32 mouse cellular contexts compared by ENCODE assay signal in the genomic region with DNA sequence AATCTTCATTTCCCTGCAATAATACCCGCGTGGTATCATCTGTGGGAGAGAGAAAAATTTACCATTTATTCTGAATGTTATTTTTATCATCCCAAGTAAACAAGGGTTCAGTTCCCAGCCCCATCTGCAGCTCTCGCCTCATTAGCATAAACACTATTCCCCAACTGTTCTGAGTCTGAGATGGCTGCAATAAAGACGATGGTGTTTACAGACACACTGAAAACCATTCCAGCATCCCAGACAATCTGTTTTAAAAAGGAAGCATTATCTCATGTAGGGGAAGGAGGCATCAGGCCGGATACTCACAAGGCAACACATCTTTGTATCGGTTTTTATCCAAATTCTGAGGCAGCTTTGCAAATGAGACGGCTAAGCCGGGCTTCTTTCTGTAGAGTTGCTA.
DNase-seq lines count a peak whose midpoint lies in the region; ATAC-seq lines count a peak whose summit lies in the region.
"Had no signal": no experiment of that assay in that cellular context is flagged by ENCODE, and none has a peak within 500 bp of the region (broad histone marks: within the 10 kb centered on the region; RNA-seq: fewer than 3 reads in every experiment).

No protein-coding gene starts in this region.

- no peak overlapping the region for H3K9ac ChIP-seq in forebrain, embryonic 14.5 days (ENCODE audit: low read length)
- H3K9ac ChIP-seq in forebrain, embryonic 12.5 days: no peak overlapping the region
- H3K9ac ChIP-seq in neural tube, embryonic 14.5 days (replicated peaks; ENCODE audit: low read depth, low read length): no peak overlapping the region
- H3K9ac ChIP-seq: embryonic facial prominence, embryonic 13.5 days; hindbrain, embryonic 12.5 days; intestine, embryonic 15.5 days; limb, embryonic 13.5 days; lung, embryonic 15.5 days; midbrain, embryonic 15.5 days; stomach, embryonic 15.5 days had no signal

- no peaks in the 10 kb centered on the region for H3K36me3 ChIP-seq in forebrain, embryonic 14.5 days (ENCODE audit: control insufficient read depth, insufficient read depth, low read length)
- H3K36me3 ChIP-seq in forebrain, embryonic 12.5 days (replicated peaks): no peaks in the 10 kb centered on the region
- H3K36me3 ChIP-seq in neural tube, embryonic 14.5 days (ENCODE audit: control insufficient read depth, insufficient read depth, low read length): no peaks in the 10 kb centered on the region
- H3K36me3 ChIP-seq: G1E; hindbrain, embryonic 12.5 days; intestine, embryonic 15.5 days; limb, embryonic 13.5 days; lung, embryonic 15.5 days; midbrain, embryonic 10.5 days; midbrain, embryonic 15.5 days had no signal

- no peaks in the 10 kb centered on the region for H3K4me1 ChIP-seq in forebrain, embryonic 14.5 days (ENCODE audit: control insufficient read depth, insufficient read depth, low read length)
- H3K4me1 ChIP-seq in forebrain, embryonic 12.5 days: 0 out of 2 replicates have a peak, but pooled peaks cover 4% of the 10 kb centered on the region
- no peaks in the 10 kb centered on the region for H3K4me1 ChIP-seq in neural tube, embryonic 14.5 days (ENCODE audit: control insufficient read depth, insufficient read depth, low read length)
- H3K4me1 ChIP-seq: midbrain, embryonic 15.5 days; stomach, embryonic 15.5 days had no signal

- no peaks in the 10 kb centered on the region for H3K27me3 ChIP-seq in forebrain, embryonic 14.5 days (replicated peaks; ENCODE audit: control insufficient read depth, insufficient read depth, low read length)
- no peaks in the 10 kb centered on the region for H3K27me3 ChIP-seq in forebrain, embryonic 12.5 days
- H3K27me3 ChIP-seq in neural tube, embryonic 14.5 days (ENCODE audit: control insufficient read depth, insufficient read depth, low read length): no peaks in the 10 kb centered on the region
- H3K27me3 ChIP-seq: embryonic facial prominence, embryonic 13.5 days; hindbrain, embryonic 12.5 days; intestine, embryonic 15.5 days; limb, embryonic 13.5 days; lung, embryonic 15.5 days; midbrain, embryonic 15.5 days; stomach, embryonic 15.5 days had no signal

- H3K27ac ChIP-seq in forebrain, embryonic 14.5 days (ENCODE audit: low read depth, low read length): no peak overlapping the region
- H3K27ac ChIP-seq in forebrain, embryonic 12.5 days: no peak overlapping the region
- no peak overlapping the region for H3K27ac ChIP-seq in neural tube, embryonic 14.5 days (ENCODE audit: low read depth, low read length)
- H3K27ac ChIP-seq: embryonic facial prominence, embryonic 13.5 days; hindbrain, embryonic 12.5 days; hindbrain, postnatal 0 days; intestine, embryonic 15.5 days; kidney, postnatal 0 days; left cerebral cortex, adult 2 months; limb, embryonic 13.5 days; lung, embryonic 15.5 days; midbrain, embryonic 10.5 days; midbrain, embryonic 15.5 days; stomach, embryonic 15.5 days had no signal

- no peak overlapping the region for H3K4me3 ChIP-seq in forebrain, embryonic 14.5 days (ENCODE audit: low read depth, low read length)
- no peak overlapping the region for H3K4me3 ChIP-seq in forebrain, embryonic 12.5 days (replicated peaks)
- no peak overlapping the region for H3K4me3 ChIP-seq in neural tube, embryonic 14.5 days (ENCODE audit: low read depth, low read length)
- H3K4me3 ChIP-seq: embryonic facial prominence, embryonic 13.5 days; hindbrain, embryonic 12.5 days; intestine, embryonic 15.5 days; left cerebral cortex, adult 2 months; limb, embryonic 13.5 days; lung, embryonic 15.5 days; midbrain, embryonic 10.5 days; midbrain, embryonic 15.5 days; stomach, embryonic 15.5 days had no signal

- peak; percentile 62 for DNase-seq in forebrain, embryonic 14.5 days (ENCODE audit: low spot score)
- no peak for DNase-seq in neural tube, embryonic 10.5 days (ENCODE audit: extremely low spot score, low spot score)
- DNase-seq in layer of hippocampus, adult 9-11 months: peak; percentile 62
- no peak for DNase-seq in testis, postnatal 10 days (ENCODE audit: low spot score)
- no peak for DNase-seq in gastrocnemius, postnatal 10 days
- DNase-seq: adrenal gland, postnatal 10 days; cerebellum, adult 18-20 months; cerebellum, postnatal 10 days; gastrocnemius, postnatal 36 days; heart, adult 18-20 months; heart, postnatal 36 days; kidney, adult 2 months; kidney, postnatal 4 days; retina, postnatal 1 day; right cerebral cortex, postnatal 14 days; thymus, postnatal 14 days had no signal

- no peak overlapping the region for H3K4me2 ChIP-seq in forebrain, embryonic 14.5 days (ENCODE audit: low read length)
- no peak overlapping the region for H3K4me2 ChIP-seq in forebrain, embryonic 12.5 days
- no peak overlapping the region for H3K4me2 ChIP-seq in neural tube, embryonic 14.5 days (ENCODE audit: low read depth, low read length)
- H3K4me2 ChIP-seq: embryonic facial prominence, embryonic 13.5 days; heart, embryonic 11.5 days; hindbrain, embryonic 12.5 days; intestine, embryonic 15.5 days; limb, embryonic 13.5 days; liver, embryonic 11.5 days; lung, embryonic 15.5 days; midbrain, embryonic 15.5 days; stomach, embryonic 15.5 days had no signal

- peak; percentile 60; the same call in 1 of the 2 replicates for ATAC-seq in forebrain, embryonic 14.5 days
- ATAC-seq in forebrain, embryonic 12.5 days (ENCODE audit: low FRiP score): no peak
- peak; percentile 66; the same call in 1 of the 2 replicates for ATAC-seq in neural tube, embryonic 14.5 days (ENCODE audit: low read depth)
- ATAC-seq: hindbrain, postnatal 0 days; intestine, embryonic 15.5 days; midbrain, embryonic 15.5 days had no signal

- no peaks in the 10 kb centered on the region for H3K9me3 ChIP-seq in forebrain, embryonic 14.5 days (replicated peaks; ENCODE audit: control insufficient read depth, low read length)
- H3K9me3 ChIP-seq in forebrain, embryonic 12.5 days: no peaks in the 10 kb centered on the region
- no peaks in the 10 kb centered on the region for H3K9me3 ChIP-seq in neural tube, embryonic 14.5 days (ENCODE audit: control insufficient read depth, low read length)
- H3K9me3 ChIP-seq: embryonic facial prominence, embryonic 13.5 days; hindbrain, embryonic 12.5 days; intestine, embryonic 15.5 days; lung, embryonic 15.5 days; midbrain, embryonic 10.5 days; midbrain, embryonic 15.5 days; stomach, embryonic 15.5 days had no signal

- 58% methylated on average over 8 of the region's 8 CpGs for WGBS in forebrain, embryonic 14.5 days
- 74% methylated on average over 8 of the region's 8 CpGs for WGBS in forebrain, embryonic 12.5 days
- WGBS in neural tube, embryonic 14.5 days: 62% methylated on average over 8 of the region's 8 CpGs

Comparison
In these comparisons a context has a peak if more than half of its experiments do, and no peak if none do; other contexts are left out.
1. DNase-seq: peak in forebrain, embryonic 14.5 days (single experiment) and layer of hippocampus, adult 9-11 months (single experiment); none in neural tube, embryonic 10.5 days (single experiment), testis, postnatal 10 days (single experiment) and gastrocnemius, postnatal 10 days (single experiment).